Mouse (Mus musculus) heart, adult 2 months (tissue): ENCODE results near the gene Sobp. TPM values are rescaled to one million over a fixed set of nuclear protein-coding genes. Genes with fewer than 3 reads are reported as not detected.
A peak's percentile ranks its signal among the peaks of the same experiment; 100 is the strongest.

Experiments
- DNase-seq, 2 experiments: peaks; one replicate each; pipeline ENCODE4 v3.0.0; 2021
- H3K27ac ChIP-seq: fragments of 200-600 bp; 2 replicates; pipeline ENCODE4 v1.8.1; 2022
- H3K27me3 ChIP-seq: fragments of 200-500 bp; 2 replicates; pipeline ENCODE4 v1.6.1; 2012; ENCODE audit warnings: mild to moderate bottlenecking, low read length, inconsistent platforms, mixed read lengths; ENCODE audit not compliant: control insufficient read depth, insufficient read depth
- H3K36me3 ChIP-seq: fragments of 200-500 bp; 2 replicates; pipeline ENCODE4 v1.6.1; 2012; ENCODE audit warnings: low read length, inconsistent platforms; ENCODE audit not compliant: control insufficient read depth, insufficient read depth
- H3K4me1 ChIP-seq: fragments of 200-500 bp; 2 replicates; pipeline ENCODE4 v1.6.1; 2011; ENCODE audit warnings: low read length; ENCODE audit not compliant: control insufficient read depth, insufficient read depth
- H3K4me3 ChIP-seq: fragments of 200-600 bp; 2 replicates; pipeline ENCODE4 v1.8.1; 2022
- H3K79me2 ChIP-seq: fragments of 200-500 bp; replicated peaks from 2 replicates; pipeline ENCODE4 v1.6.1; 2012; ENCODE audit warnings: mild to moderate bottlenecking, inconsistent platforms, low read length, moderate library complexity, mixed read lengths; ENCODE audit not compliant: control insufficient read depth, insufficient read depth
- H3K9ac ChIP-seq: fragments of 200-500 bp; 2 replicates; pipeline ENCODE4 v1.6.1; 2012; ENCODE audit warnings: low read depth, mild to moderate bottlenecking, control low read depth, inconsistent platforms, low read length, mixed read lengths
- CTCF ChIP-seq: fragments of 200-600 bp; IDR thresholded peaks from 2 replicates; pipeline ENCODE4 v1.8.1; 2022; ENCODE audit warnings: antibody characterized with exemption, mild to moderate bottlenecking, moderate library complexity
- EP300 ChIP-seq: fragments of 200-500 bp; IDR thresholded peaks from 2 replicates; pipeline ENCODE4 v1.6.1; 2011; ENCODE audit warnings: low read depth, low read length, control low read depth; ENCODE audit not compliant: insufficient read depth
- POLR2A ChIP-seq: fragments of 200-500 bp; IDR thresholded peaks from 2 replicates; pipeline ENCODE4 v1.6.1; 2011; ENCODE audit warnings: mild to moderate bottlenecking, low read depth, low read length, control low read depth; ENCODE audit not compliant: insufficient read depth
- WGBS: fragments of 180-500 bp; shearing (Covaris S2); methylation state at CpG from one replicate; pipeline ENCODE4 v1.1.7; 2018; 5-methylcytosine and 5-hydroxymethylcytosine counted together
- intact Hi-C: fragments of 180-260 bp; cut with DNase I; formaldehyde crosslinking; loops from one replicate; pipeline ENCODE4 v1.15.1; 2025
- polyA plus RNA-seq: library from polyadenylated mRNA; depleted of rRNA; stranded (reverse); fragments of >200 nt; gene quantifications from 2 replicates; pipeline ENCODE4 v1.2.3, GENCODE M21; 2012
- total RNA-seq, 2 experiments: library from RNA; stranded (reverse); gene quantifications; 2 replicates each; pipeline ENCODE4 v1.2.3; 2021

Sobp gene
- total and polyA plus RNA-seq, 3 experiments = 5.1 to 16.7 (median 16.5) TPM

- Histone ChIP-seq H3K79me2 (no peaks in the 10 kb centered on the region), H3K36me3 (no peaks in the 10 kb centered on the region), H3K4me1 (peaks cover 3% of the 10 kb centered on the region; the same call in 1 of the 2 replicates), H3K27ac (peak overlapping the region; percentile 29), H3K9ac (no peak overlapping the region), H3K4me3 (no peak overlapping the region), H3K27me3 (no peaks in the 10 kb centered on the region)
- DNase-seq = peak in 1 of 2 experiments; percentile 74
- TF ChIP-seq POLR2A (no peak), CTCF (no peak), EP300 (no peak)
- intact Hi-C loops = no loop called here
- 73% methylated on average over 13 of the region's 13 CpGs for WGBS
Measured at GRCm38 (mm10) chr10:42962655-42963054, 211.7 kb downstream of the Sobp start.

GRCm38 (mm10) chr10:42962181-42962601, 212.1 kb downstream of the Sobp start:
- H3K79me2 ChIP-seq = no peaks in the 10 kb centered on the region
- H3K27me3 ChIP-seq = no peaks in the 10 kb centered on the region
- H3K4me1 ChIP-seq = peaks cover 3% of the 10 kb centered on the region; the same call in 1 of the 2 replicates
- no peak overlapping the region for H3K4me3 ChIP-seq
- DNase-seq = peak in 1 of 2 experiments; percentile 27
- intact Hi-C loops = no loop called here
- H3K9ac ChIP-seq = no peak overlapping the region
- peak overlapping the region; percentile 29 for H3K27ac ChIP-seq
- WGBS = 50% methylated on average over 6 of the region's 6 CpGs
- no peaks in the 10 kb centered on the region for H3K36me3 ChIP-seq
- no peak for TF ChIP-seq POLR2A
- no peak for TF ChIP-seq EP300
- no peak for TF ChIP-seq CTCF

GRCm38 (mm10) chr10:42961771-42962170, 212.6 kb downstream of the Sobp start:
- H3K4me3 ChIP-seq = no peak overlapping the region
- TF ChIP-seq EP300 (no peak), CTCF (no peak), POLR2A (no peak)

GRCm38 (mm10) chr10:42958686-42959085, 215.6 kb downstream of the Sobp start:
- no peaks in the 10 kb centered on the region for H3K79me2 ChIP-seq
- H3K9ac ChIP-seq = no peak overlapping the region
- H3K27ac ChIP-seq = no peak overlapping the region
- intact Hi-C loops = loop anchor here (5.0 kb wide), 1 partner anchor 34 kb away; no protein-coding TSS in a partner anchor
- no peak for TF ChIP-seq EP300
- no peak for TF ChIP-seq CTCF
- no peak for TF ChIP-seq POLR2A
- DNase-seq = no peak
- no peak overlapping the region for H3K4me3 ChIP-seq
- peaks cover 2% of the 10 kb centered on the region; the same call in 1 of the 2 replicates for H3K27me3 ChIP-seq
- 57% methylated on average over 4 of the region's 4 CpGs for WGBS
- peaks cover 3% of the 10 kb centered on the region; the same call in 1 of the 2 replicates for H3K4me1 ChIP-seq
- H3K36me3 ChIP-seq = no peaks in the 10 kb centered on the region

More at GRCm38 (mm10) chr10:42961771-42962170, 212.6 kb downstream of the Sobp start:
- peak in 1 of 2 experiments; percentile 42 for DNase-seq
- H3K9ac ChIP-seq = no peak overlapping the region
- no peaks in the 10 kb centered on the region for H3K79me2 ChIP-seq
- H3K36me3 ChIP-seq = no peaks in the 10 kb centered on the region
- H3K27ac ChIP-seq = peak overlapping the region; percentile 29
- WGBS = 73% methylated on average over 6 of the region's 6 CpGs
- intact Hi-C loops = no loop called here
- H3K4me1 ChIP-seq = peaks cover 3% of the 10 kb centered on the region; the same call in 1 of the 2 replicates
- no peaks in the 10 kb centered on the region for H3K27me3 ChIP-seq

GRCm38 (mm10) chr10:42957881-42958651, 216.3 kb downstream of the Sobp start:
- peak; percentile 90 for TF ChIP-seq CTCF
- no peak for TF ChIP-seq POLR2A
- TF ChIP-seq EP300 = peak; percentile 61; the same call in 1 of the 2 replicates
- Histone ChIP-seq H3K79me2 (no peaks in the 10 kb centered on the region), H3K27ac (no peak overlapping the region), H3K36me3 (no peaks in the 10 kb centered on the region), H3K27me3 (peaks cover 2% of the 10 kb centered on the region; the same call in 1 of the 2 replicates), H3K4me3 (peak overlapping the region; percentile 16; the same call in 1 of the 2 replicates), H3K4me1 (peaks cover 3% of the 10 kb centered on the region; the same call in 1 of the 2 replicates), H3K9ac (no peak overlapping the region)
- intact Hi-C loops = loop anchor here (5.0 kb wide), 1 partner anchor 34 kb away; no protein-coding TSS in a partner anchor
- WGBS = 12% methylated on average over 21 of the region's 21 CpGs
- DNase-seq = peak; percentile 63 to 71
